Mouse (Mus musculus) embryonic facial prominence, embryonic 12.5 days (tissue): ENCODE results near the gene Snd1. TPM values are rescaled to one million over a fixed set of nuclear protein-coding genes. Genes with fewer than 3 reads are reported as not detected.
A peak's percentile ranks its signal among the peaks of the same experiment; 100 is the strongest.

Experiments used
- ATAC-seq: fragments of 200-750 bp; cut with Nextera tagmentation; 2 replicates; pipeline ENCODE4 v1.8.0; 2017; ENCODE audit not compliant: insufficient number of reproducible peaks, insufficient read depth, low FRiP score, low TSS enrichment
- H3K27ac ChIP-seq: fragments of 300-500 bp; sonication (generic); 2 replicates; pipeline ENCODE4 v1.5.1; 2016; ENCODE audit warnings: mild to moderate bottlenecking
- H3K27me3 ChIP-seq: fragments of 300-500 bp; sonication (generic); 2 replicates; pipeline ENCODE4 v1.6.1; 2016; ENCODE audit warnings: mild to moderate bottlenecking, moderate library complexity
- H3K36me3 ChIP-seq: fragments of 300-500 bp; sonication (generic); 2 replicates; pipeline ENCODE4 v1.6.1; 2016; ENCODE audit warnings: mild to moderate bottlenecking
- H3K4me1 ChIP-seq: fragments of 300-500 bp; sonication (generic); 2 replicates; pipeline ENCODE4 v1.6.1; 2016
- H3K4me2 ChIP-seq: fragments of 300-500 bp; sonication (generic); replicated peaks from 2 replicates; pipeline ENCODE4 v1.6.1; 2016; ENCODE audit warnings: mild to moderate bottlenecking, moderate library complexity
- H3K4me3 ChIP-seq: fragments of 300-500 bp; sonication (generic); 2 replicates; pipeline ENCODE4 v1.5.1; 2016; ENCODE audit warnings: mild to moderate bottlenecking
- H3K9ac ChIP-seq: fragments of 300-500 bp; sonication (generic); 2 replicates; pipeline ENCODE4 v1.6.1; 2016; ENCODE audit warnings: mild to moderate bottlenecking, moderate library complexity
- H3K9me3 ChIP-seq: fragments of 300-500 bp; sonication (generic); 2 replicates; pipeline ENCODE4 v1.6.1; 2016; ENCODE audit warnings: mild to moderate bottlenecking, moderate library complexity
- WGBS: fragments of 180-500 bp; shearing (Covaris S2); methylation state at CpG from one replicate; pipeline ENCODE4 v1.1.7; 2016; 5-methylcytosine and 5-hydroxymethylcytosine counted together
- polyA plus RNA-seq: library from polyadenylated mRNA; unstranded; fragments of >200 nt; fragmentation: Nextera tagmentation; extraction: Ambion mirVana; gene quantifications from 2 replicates; pipeline ENCODE4 v1.2.1, GENCODE M21; 2016

Gene Snd1
- polyA plus RNA-seq, 1 experiment from 2014 or later = 133 TPM

DNA sequence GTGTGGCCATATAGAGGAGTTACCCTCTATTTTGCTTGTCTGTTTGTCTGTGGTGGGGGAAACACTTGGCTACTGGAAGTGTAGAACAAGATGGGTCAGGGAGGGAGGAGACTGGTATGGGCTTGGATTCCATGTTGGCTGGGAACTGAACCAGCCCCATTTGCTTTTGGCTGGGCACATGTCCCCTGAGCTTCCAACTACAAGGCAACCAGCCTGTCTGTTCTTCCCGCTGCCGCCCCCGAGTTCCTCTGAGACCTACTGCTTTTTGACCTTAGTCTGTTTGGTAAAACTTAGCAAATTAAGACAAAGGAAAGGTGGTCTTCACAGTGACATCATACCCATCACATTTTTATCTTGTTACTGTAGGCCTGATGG is 397.5 kb downstream of the Snd1 start:
- WGBS = 93% methylated on average over 3 of the region's 3 CpGs
- H3K27me3 ChIP-seq = no peaks in the 10 kb centered on the region
- no peaks in the 10 kb centered on the region for H3K9me3 ChIP-seq
- no peak for ATAC-seq
- H3K9ac ChIP-seq = no peak overlapping the region
- no peak overlapping the region for H3K27ac ChIP-seq
- no peak overlapping the region for H3K4me2 ChIP-seq
- peaks cover 4% of the 10 kb centered on the region; the same call in 1 of the 2 replicates for H3K4me1 ChIP-seq
- no peak overlapping the region for H3K4me3 ChIP-seq
- no peaks in the 10 kb centered on the region for H3K36me3 ChIP-seq

DNA sequence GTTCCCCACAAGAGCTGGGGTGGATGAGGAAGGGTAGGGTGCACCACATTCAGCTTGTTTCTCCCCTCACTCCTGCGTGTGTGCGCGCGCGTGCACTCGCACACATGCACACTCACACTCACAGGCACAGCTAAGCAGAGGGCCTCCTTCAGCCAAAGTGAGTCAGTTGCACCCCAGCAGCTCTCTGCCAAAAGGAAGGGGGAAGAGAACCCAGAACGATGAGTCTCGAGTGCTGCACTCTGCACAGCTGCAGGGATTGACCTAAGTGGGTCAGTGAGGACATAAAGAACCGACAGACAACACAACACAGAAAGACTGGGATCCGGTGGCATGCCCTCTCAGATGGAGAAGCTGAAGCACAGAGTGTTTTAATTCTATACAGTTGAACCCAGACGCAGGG is 399.1 kb downstream of the Snd1 start:
- no peak overlapping the region for H3K27ac ChIP-seq
- ATAC-seq = no peak

GRCm38 (mm10) chr6:28874759-28875158 is 399.8 kb downstream of the Snd1 start:
- no peaks in the 10 kb centered on the region for H3K36me3 ChIP-seq
- H3K27me3 ChIP-seq = no peaks in the 10 kb centered on the region
- no peak for ATAC-seq
- no peak overlapping the region for H3K4me3 ChIP-seq
- H3K9me3 ChIP-seq = no peaks in the 10 kb centered on the region
- peaks cover 7% of the 10 kb centered on the region; the same call in 1 of the 2 replicates for H3K4me1 ChIP-seq
- H3K27ac ChIP-seq = no peak overlapping the region
- H3K4me2 ChIP-seq = no peak overlapping the region
- 92% methylated on average over 5 of the region's 5 CpGs for WGBS
- no peak overlapping the region for H3K9ac ChIP-seq

More for the DNA sequence above, 399.1 kb downstream of the Snd1 start:
- Histone ChIP-seq H3K4me1 (peaks cover 7% of the 10 kb centered on the region; the same call in 1 of the 2 replicates), H3K4me2 (no peak overlapping the region), H3K36me3 (no peaks in the 10 kb centered on the region), H3K9ac (no peak overlapping the region), H3K4me3 (no peak overlapping the region), H3K9me3 (no peaks in the 10 kb centered on the region), H3K27me3 (no peaks in the 10 kb centered on the region)
- WGBS = 82% methylated on average over 11 of the region's 11 CpGs

GRCm38 (mm10) chr6:28875333-28875732 is 400.4 kb downstream of the Snd1 start:
- no peak overlapping the region for H3K27ac ChIP-seq
- no peak for ATAC-seq
- peaks cover 2% of the 10 kb centered on the region; the same call in 1 of the 2 replicates for H3K36me3 ChIP-seq
- H3K4me2 ChIP-seq = no peak overlapping the region
- peaks cover 7% of the 10 kb centered on the region; the same call in 1 of the 2 replicates for H3K4me1 ChIP-seq
- no peaks in the 10 kb centered on the region for H3K27me3 ChIP-seq
- no peaks in the 10 kb centered on the region for H3K9me3 ChIP-seq
- no peak overlapping the region for H3K4me3 ChIP-seq
- 82% methylated on average over 1 of the region's 1 CpGs for WGBS
- no peak overlapping the region for H3K9ac ChIP-seq

DNA sequence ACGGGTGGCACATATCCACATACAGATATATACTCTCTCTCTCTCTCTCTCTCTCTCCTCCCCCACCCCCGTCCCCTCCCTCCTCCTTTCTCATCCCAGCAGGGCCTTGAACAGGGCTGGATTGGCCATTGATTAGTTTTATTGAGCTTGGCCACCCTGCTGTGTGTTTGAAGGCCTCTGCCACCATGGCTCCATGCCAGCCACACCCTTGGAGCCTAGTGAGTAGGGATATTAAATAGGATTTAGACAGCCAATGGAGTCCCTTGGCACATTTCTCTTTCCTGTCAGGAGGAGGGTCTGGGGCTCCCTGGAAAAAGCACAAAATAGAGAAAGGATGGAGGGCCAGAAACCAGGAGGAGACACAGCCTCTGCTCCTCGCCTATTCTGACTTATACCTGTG is 401.6 kb downstream of the Snd1 start:
- H3K4me1 ChIP-seq = peaks cover 7% of the 10 kb centered on the region; the same call in 1 of the 2 replicates
- no peaks in the 10 kb centered on the region for H3K9me3 ChIP-seq
- ATAC-seq = no peak
- H3K9ac ChIP-seq = no peak overlapping the region
- H3K4me3 ChIP-seq = no peak overlapping the region
- H3K36me3 ChIP-seq = peaks cover 6% of the 10 kb centered on the region; the same call in 1 of the 2 replicates
- no peak overlapping the region for H3K27ac ChIP-seq
- WGBS = 53% methylated on average over 3 of the region's 3 CpGs
- no peak overlapping the region for H3K4me2 ChIP-seq
- H3K27me3 ChIP-seq = no peaks in the 10 kb centered on the region

- Histone ChIP-seq H3K27ac (no peak overlapping the region), H3K36me3 (peaks cover 10% of the 10 kb centered on the region), H3K9me3 (no peaks in the 10 kb centered on the region), H3K9ac (no peak overlapping the region), H3K27me3 (no peaks in the 10 kb centered on the region), H3K4me1 (peaks cover 7% of the 10 kb centered on the region; the same call in 1 of the 2 replicates), H3K4me2 (no peak overlapping the region), H3K4me3 (no peak overlapping the region)
- ATAC-seq = 0 out of 2 replicates have a peak, but pooled peaks have one; percentile 67
- WGBS = 21% methylated on average over 7 of the region's 7 CpGs
Observed at GRCm38 (mm10) chr6:28877945-28878666, 403.2 kb downstream of the Snd1 start.

- Histone ChIP-seq H3K4me2 (no peak overlapping the region), H3K27ac (no peak overlapping the region), H3K9ac (no peak overlapping the region), H3K4me3 (no peak overlapping the region), H3K27me3 (no peaks in the 10 kb centered on the region), H3K4me1 (peaks cover 7% of the 10 kb centered on the region; the same call in 1 of the 2 replicates), H3K9me3 (no peaks in the 10 kb centered on the region), H3K36me3 (peaks cover 17% of the 10 kb centered on the region)
- ATAC-seq = no peak
- WGBS = 73% methylated on average over 8 of the region's 8 CpGs
Observed at GRCm38 (mm10) chr6:28879315-28879714, 404.4 kb downstream of the Snd1 start.

DNA sequence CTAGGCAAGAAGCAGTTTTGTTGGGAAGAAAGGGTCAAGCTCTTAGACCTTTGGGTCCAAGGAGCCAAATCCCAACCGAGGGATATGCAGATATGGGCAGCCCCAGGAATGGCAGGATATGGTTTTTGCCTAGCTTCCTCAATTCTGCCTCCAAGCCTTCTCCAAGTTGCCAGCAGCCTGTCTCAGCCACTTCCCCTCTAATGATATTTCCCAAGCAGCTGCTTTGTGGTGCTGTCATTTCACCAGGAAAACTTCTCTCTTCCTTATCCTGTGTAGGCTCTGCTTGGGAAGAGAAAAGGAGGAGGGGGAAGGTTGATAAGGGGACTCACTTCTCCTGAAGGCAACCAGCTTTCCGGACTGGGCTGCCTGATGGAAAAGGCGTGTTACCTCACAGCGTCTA is 406.0 kb downstream of the Snd1 start:
- H3K9me3 ChIP-seq = no peaks in the 10 kb centered on the region
- 85% methylated on average over 4 of the region's 4 CpGs for WGBS

GRCm38 (mm10) chr6:28883518-28883917 is 408.6 kb downstream of the Snd1 start:
- H3K36me3 ChIP-seq = peaks cover 45% of the 10 kb centered on the region
- no peak overlapping the region for H3K27ac ChIP-seq
- no peak for ATAC-seq
- no peaks in the 10 kb centered on the region for H3K9me3 ChIP-seq
- no peak overlapping the region for H3K4me2 ChIP-seq
- no peaks in the 10 kb centered on the region for H3K27me3 ChIP-seq
- no peak overlapping the region for H3K4me3 ChIP-seq
- H3K4me1 ChIP-seq = no peaks in the 10 kb centered on the region
- 77% methylated on average over 5 of the region's 5 CpGs for WGBS
- no peak overlapping the region for H3K9ac ChIP-seq

More for the DNA sequence above, 406.0 kb downstream of the Snd1 start:
- no peak overlapping the region for H3K9ac ChIP-seq
- H3K27me3 ChIP-seq = no peaks in the 10 kb centered on the region
- H3K4me1 ChIP-seq = peaks cover 7% of the 10 kb centered on the region; the same call in 1 of the 2 replicates
- peaks cover 33% of the 10 kb centered on the region for H3K36me3 ChIP-seq
- ATAC-seq = no peak
- no peak overlapping the region for H3K4me2 ChIP-seq
- no peak overlapping the region for H3K4me3 ChIP-seq
- no peak overlapping the region for H3K27ac ChIP-seq

DNA sequence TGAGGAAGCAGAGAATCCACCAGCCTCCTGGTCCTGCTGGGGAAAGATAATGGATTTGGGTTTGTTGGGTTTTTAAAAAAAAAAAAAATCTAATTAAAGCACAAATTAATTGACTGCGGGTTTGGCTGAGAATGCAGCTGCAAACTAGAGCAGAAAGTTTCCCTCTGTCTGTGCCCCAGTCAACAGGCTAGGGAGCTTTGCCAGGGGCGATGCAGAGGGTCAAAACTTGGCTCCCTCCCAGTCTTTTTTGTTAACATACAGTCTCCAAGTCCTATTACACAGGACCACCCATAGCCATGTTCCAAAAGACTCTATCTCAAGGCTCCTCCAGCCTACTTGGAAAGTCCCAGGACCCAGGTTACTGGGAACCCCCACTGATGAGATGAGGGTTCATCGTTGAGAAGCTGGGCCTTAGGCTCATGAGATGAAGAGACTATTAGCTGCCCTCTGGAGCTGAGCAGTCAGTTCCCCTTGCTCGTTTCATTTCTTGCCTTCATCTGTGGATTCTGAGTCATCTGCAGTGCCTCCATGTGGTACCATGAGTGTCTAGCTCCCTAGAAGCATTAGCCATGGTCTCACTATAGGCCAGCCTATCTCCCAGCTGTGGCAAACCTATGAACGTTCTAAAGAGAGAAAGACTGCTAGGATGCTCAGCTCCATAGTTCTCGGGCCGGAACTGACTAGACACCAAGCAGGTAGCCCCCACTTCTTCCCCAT is 411.9 kb downstream of the Snd1 start:
- Histone ChIP-seq H3K4me3 (no peak overlapping the region), H3K9ac (no peak overlapping the region), H3K9me3 (no peaks in the 10 kb centered on the region), H3K4me1 (no peaks in the 10 kb centered on the region), H3K36me3 (peaks cover 64% of the 10 kb centered on the region), H3K27ac (no peak overlapping the region), H3K4me2 (no peak overlapping the region), H3K27me3 (no peaks in the 10 kb centered on the region)
- no peak for ATAC-seq
- 92% methylated on average over 7 of the region's 7 CpGs for WGBS

GRCm38 (mm10) chr6:28890426-28890825 is 415.5 kb downstream of the Snd1 start:
- Histone ChIP-seq H3K4me1 (no peaks in the 10 kb centered on the region), H3K27me3 (no peaks in the 10 kb centered on the region), H3K4me3 (no peak overlapping the region), H3K4me2 (no peak overlapping the region), H3K9me3 (no peaks in the 10 kb centered on the region), H3K27ac (no peak overlapping the region), H3K36me3 (peaks cover 42% of the 10 kb centered on the region), H3K9ac (no peak overlapping the region)
- WGBS = 86% methylated on average over 6 of the region's 6 CpGs
- no peak for ATAC-seq

DNA sequence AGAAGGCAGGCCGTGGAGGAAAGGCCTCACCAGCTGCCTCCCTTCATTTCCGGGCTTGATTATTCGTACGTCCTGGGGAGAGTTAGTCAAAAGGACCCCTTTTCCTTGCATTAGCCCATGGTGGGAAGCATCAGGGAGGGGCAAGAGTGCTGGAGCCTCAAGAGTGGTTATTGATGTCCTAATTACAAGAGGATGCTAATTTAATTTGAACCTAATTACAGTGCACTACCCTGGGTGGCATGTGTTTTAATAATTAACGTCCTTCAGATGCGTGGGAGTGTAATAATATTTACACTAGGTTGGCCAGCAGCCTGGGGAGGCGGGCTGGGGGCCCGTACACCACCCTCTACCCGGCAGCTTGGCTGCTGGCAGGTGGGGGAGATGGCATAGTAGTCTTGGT is 416.5 kb downstream of the Snd1 start:
- 54% methylated on average over 9 of the region's 9 CpGs for WGBS
- Histone ChIP-seq H3K4me1 (no peaks in the 10 kb centered on the region), H3K9me3 (no peaks in the 10 kb centered on the region), H3K27me3 (no peaks in the 10 kb centered on the region), H3K27ac (no peak overlapping the region), H3K9ac (no peak overlapping the region), H3K4me3 (no peak overlapping the region), H3K4me2 (no peak overlapping the region), H3K36me3 (peaks cover 31% of the 10 kb centered on the region)
- ATAC-seq = no peak
